Mouse (Mus musculus): ENCODE measurements at regions not wholly inside any gene's neighbourhood (a gene's known extent, or its start where the extent isn't known, plus 50 kb on each side); places are given as distances from the start of the nearest gene placed in this dataset.
A peak's percentile ranks its signal among the peaks of the same experiment; 100 is the strongest.

DNA sequence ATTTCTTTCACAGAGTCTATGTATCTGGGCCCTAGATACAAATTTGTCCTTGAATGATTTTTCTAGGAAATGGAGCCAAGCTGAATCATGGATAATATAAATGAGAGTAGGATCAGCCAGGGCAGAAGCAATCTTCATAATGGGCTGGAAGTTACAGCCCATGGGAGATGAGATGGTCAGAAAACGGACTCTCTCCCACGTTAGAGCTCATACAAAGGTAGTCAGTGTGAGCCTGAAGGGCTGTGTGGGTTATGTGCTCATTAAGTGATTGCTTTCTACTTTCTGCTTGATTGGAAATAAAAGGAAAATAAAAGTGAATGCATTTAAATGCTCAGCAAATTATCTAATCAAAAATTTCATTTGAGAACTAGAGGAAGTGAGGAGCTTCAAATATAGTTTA lies 2017.1 kb upstream of the Pcdh20 start:
- DNase-seq = no peak

DNA sequence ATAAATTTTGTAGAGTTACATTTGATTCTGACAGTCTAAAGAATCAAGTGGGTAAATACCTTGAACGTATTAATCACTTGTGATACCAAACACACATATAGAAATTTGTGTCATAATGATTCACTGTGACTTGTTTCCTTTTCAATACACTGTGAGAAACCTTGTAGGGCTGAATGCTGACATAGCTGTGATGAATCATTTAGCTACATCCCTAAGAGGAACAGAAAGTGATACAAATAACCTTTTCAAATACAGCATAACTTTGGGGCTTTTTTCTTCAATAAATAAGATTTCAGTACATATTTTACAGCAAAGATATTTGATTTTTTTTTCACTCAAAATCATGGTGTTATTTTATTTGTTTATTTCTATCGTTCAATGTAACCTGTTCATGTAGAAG lies 1976.8 kb upstream of the Pcdh20 start:
- DNase-seq = no peak

DNA sequence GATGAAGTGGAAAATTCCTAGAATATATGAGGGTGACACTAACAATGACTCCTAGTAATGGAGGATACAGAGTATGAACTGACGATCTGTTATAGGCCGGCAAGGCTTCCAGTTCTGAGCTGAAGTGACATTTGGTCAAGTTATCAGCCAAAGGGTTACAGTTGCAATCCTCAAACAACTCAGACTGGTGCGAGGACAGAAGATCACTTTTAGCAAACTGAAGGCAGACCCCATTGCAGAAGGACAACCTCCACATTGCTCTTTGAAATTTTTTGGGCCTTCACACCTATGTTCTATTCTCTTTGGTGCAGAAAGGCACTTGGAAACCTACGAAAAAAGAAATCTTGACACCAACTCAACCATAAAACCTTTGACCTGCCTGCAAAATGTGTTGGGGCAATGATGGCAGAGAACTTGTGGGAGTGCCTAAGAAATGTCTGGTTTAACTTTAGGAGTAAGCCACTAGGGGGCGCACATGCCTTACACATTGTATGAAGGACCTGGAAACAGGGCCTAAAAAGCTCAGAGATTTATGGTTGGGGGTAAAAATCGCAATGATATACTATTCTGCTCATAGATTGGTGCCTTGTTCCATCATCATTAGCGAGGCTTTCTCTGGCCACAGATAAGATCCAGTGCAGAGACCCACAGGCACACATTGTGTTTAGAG lies 1961.8 kb upstream of the Pcdh20 start:
- peak; percentile 30 for DNase-seq

DNA sequence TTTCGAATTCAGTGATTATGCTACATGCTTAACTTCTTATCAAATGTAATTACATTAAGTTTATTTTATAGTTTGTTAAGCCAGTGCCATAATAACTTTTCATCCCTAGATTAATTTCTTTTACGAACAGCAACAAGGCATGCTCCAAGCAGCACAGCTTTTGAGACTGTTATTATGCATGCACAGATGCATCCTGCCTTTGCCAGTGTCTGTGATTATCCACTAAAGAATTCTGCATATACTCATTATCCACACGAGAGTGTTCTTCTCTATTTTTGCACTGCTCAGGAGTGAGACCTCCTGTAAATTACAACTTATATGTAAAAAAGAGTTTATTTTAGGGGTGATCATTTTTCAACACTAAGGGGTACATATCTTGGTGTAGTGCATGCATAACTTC lies 1941.5 kb upstream of the Pcdh20 start:
- no peak for DNase-seq

DNA sequence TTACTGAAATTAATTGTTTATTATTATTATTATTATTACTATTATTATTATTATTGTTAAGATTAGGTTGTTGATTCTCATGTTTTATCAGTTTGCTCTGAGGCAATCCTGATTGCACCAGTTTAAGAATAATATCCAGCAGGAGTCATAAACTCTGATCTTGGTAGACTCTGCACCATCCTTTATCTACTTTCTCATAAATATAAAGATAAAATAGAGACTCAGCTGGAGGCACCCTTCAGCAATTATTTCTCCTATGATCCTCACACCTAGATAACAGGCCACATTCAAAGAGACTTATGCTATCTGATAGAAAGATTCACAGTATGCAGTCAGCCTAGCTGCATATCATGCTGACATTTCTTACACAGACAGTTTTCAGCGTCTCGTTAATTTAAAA lies 1935.2 kb upstream of the Pcdh20 start:
- DNase-seq = no peak

DNA sequence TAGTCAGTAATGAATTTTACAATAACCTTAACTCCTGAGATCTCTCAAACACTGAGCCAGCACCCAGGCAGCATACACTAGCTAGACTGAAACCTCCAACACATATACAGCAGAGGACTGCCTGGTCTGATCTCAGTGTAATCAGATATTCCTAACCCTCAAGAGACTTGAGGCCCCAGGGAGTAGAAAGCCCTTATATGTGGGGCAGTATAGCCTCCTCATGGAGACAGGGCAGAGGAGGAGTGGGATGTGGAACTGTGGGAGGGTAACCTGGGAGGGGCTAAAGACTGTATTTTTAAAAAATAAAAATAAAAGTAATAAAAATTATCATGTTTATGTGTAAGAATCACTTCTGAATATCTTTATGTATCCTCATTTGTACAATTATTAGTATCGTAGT lies 1934.3 kb upstream of the Pcdh20 start:
- no peak for DNase-seq

DNA sequence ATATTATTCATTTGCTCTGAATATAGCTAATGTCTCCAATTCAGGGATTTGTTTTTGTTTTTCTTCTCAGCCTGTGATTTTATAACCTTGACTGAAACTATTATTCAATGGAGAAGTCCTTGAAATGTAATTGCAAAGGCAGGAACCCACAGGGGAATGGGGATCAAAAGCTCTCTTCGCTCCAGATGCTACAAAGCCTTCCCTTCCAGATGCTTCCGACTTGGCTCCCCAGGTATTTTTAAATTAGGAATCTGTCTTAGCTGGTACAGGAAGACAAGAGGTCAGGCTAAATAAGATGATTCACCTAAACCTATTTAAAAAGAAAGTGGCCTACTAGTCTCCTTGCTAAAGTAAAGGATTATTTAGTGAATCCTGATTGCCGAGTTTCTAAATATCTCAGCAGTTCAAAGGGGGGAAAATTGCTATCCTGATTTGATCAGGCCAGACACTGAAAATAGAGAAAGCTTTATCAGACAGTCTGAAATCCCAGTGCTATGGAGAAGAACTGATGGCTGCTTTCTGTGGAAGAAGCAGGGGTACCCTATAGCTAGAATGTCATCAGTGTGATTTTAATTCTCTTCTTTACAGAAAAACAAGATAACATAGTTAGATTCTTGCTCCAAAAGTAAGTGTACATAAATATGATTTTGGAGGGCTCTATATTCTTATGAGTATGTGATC lies 1896.2 kb upstream of the Pcdh20 start:
- no peak for DNase-seq

DNA sequence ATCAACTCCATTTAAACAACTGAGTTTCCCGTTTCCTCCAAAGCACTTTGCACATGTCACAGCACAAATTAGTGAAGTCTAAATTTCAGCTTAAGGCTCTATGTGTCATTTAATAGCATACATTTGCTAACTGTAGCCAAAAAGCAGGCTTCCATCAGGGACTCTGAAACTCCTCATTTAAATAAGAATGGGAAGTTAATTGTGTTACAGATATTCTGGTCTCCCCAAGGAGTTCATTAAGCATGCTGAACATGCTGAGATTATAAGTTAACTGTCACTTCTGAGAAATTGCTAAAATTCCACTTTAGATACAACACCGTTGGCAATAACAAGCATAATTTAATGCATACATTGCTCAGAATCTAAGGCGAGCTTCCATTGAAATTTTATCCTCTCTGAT lies 1863.3 kb upstream of the Pcdh20 start:
- DNase-seq = no peak

DNA sequence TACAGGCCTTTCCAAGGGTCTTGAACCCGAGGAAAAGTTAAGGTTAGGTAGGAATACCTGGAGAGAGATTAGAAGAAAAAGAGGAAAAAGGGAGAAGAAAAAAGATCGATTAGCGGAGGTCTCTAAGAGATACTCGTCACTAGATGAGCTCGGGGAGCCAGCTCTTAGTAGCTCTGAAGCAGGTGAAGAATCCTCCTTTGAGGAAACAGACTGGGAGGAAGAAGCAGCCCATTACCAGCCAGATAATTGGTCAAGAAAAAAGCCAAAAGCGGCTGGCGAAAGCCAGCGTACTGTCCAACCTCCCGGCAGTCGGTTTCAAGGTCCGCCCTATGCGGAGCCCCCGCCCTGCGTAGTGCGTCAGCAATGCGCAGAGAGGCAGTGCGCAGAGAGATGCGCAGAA lies 1824.3 kb upstream of the Pcdh20 start:
- peak; percentile 5 for DNase-seq

DNA sequence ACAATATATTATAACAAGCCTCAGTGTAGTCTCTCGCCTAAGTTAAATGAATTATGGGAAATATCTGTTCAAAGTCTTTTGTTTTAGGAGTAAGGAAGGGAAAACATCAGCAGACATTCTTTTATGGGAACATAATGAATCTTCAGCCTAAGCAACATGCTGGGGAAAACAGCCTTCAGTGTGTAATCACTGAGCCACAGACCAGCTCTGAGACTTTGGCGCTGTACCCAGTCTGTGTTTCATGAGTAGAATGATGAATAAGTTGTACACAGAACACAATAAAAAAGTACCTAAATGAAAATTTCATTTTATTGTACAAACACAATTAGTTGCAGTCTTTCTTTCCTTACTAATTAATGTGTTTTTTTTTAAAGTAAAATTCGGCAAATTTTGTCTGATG lies 1774.8 kb upstream of the Pcdh20 start:
- DNase-seq = no peak

DNA sequence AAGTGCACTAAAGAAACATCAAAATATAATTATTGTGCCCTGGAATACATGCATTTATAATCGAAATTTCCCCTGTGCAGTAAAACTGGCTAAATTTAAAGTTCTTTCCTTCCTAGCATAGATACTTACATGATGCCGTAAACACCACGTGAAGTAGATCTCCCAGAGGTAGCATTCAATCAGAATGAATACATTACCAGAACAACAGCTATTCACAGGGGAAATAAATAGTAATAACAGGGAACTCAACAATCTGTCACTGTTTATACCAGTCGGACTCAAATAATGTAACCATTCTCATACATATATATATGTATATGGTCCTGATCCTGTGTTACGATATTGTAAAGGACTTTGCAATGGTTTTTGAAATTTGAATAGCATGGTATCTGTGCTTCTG lies 1761.5 kb upstream of the Pcdh20 start:
- no peak for DNase-seq

DNA sequence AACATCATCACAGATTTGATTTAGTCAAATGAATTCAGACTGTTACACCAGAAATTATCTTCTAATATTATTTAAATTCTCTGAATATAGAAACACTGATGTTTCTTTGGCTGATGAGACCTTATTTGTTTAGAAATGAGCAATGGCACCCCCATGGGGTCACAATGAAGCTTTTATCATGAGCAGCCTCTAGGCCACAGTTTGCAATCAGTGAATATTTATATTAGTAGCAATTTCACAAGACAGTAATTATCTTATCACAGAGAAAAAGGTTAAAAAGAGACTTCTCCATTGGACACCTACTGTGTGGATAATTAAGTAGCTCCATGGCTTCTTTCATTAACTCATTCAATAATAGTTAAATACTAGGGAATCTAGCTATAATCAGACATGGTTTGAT lies 1729.1 kb upstream of the Pcdh20 start:
- no peak for DNase-seq

DNA sequence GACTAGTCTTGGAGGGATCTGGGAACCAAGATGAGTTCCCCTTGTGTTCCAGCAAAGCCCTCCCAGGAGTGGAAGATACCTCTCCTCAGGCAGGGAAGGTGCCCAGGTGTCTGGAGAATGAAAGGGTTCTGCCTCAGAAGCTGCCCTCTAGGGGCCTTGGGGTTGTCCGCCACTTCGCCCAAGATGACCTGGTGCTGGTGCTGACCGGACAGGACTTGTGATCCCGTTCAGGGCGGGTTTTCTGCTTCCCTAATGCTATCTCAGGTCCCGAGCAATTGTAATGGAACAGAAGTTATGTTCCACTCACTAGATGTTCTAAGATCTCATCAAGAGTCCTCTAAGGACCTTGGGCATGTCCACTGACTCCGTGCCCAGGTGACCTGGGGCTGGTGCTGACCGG lies 1726.6 kb upstream of the Pcdh20 start:
- DNase-seq = no peak

DNA sequence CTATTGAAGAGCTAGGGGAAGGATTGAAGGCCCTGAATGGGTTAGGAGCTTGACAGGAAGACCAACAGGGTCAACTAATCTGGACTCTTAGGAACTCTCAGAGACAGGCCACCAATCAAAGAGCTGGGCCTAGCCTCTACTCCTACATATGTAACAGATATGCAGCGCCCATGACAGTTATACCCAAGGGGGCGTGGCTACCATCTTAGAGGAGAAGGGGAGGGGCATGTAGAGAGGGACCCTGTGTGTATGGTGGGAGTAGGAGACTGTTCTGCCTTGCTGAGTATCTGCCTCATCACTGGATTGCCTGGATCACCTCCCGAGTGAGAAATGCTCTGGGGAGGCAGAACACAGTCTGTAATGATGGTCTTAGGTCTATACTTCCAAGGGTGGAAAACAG lies 1701.5 kb upstream of the Pcdh20 start:
- DNase-seq = no peak
